Mouse (Mus musculus) MEL (cell line): ENCODE measurements at regions not wholly inside any gene's neighbourhood (a gene's known extent, or its start where the extent isn't known, plus 50 kb on each side); places are given as distances from the start of the nearest gene placed in this dataset.

Source experiments
- CTCF ChIP-seq, 3 experiments: IDR thresholded peaks in 2 of 3; conservative IDR thresholded peaks in 1 of 3; 2 replicates each; pipeline ENCODE4 v1.5.1; 2011 to 2012; ENCODE audit warnings: low read length in 3 of 3, low read depth in 2 of 3, mild to moderate bottlenecking in 2 of 3, improper control_type of control experiment in 1 of 3, inconsistent platforms in 1 of 3, mixed read lengths in 1 of 3, moderate library complexity in 1 of 3; ENCODE audit not compliant: control insufficient read depth in 1 of 3, insufficient read depth in 1 of 3, poor library complexity in 1 of 3, severe bottlenecking in 1 of 3
- E2F4 ChIP-seq: IDR thresholded peaks from 2 replicates; pipeline ENCODE4 v1.6.1; 2011; ENCODE audit warnings: low read depth, low read length, improper control_type of control experiment, borderline replicate concordance
- POLR2A ChIP-seq, 2 experiments: IDR thresholded peaks; 2 replicates each; pipeline ENCODE4 v1.6.1; 2011 to 2012; ENCODE audit warnings: low read length in 2 of 2, mild to moderate bottlenecking in 2 of 2, control low read depth in 1 of 2, improper control_type of control experiment in 1 of 2, low read depth in 1 of 2, moderate library complexity in 1 of 2; ENCODE audit not compliant: control insufficient read depth in 1 of 2, insufficient read depth in 1 of 2, poor library complexity in 1 of 2
- POLR2AphosphoS2 ChIP-seq: IDR thresholded peaks from 2 replicates; pipeline ENCODE4 v1.6.1; 2011; ENCODE audit warnings: low read length, improper control_type of control experiment
- ZKSCAN1 ChIP-seq: IDR thresholded peaks from 2 replicates; pipeline ENCODE4 v1.6.1; 2012; ENCODE audit warnings: low read depth, mild to moderate bottlenecking, inconsistent platforms, low read length, improper control_type of control experiment, moderate library complexity

DNA sequence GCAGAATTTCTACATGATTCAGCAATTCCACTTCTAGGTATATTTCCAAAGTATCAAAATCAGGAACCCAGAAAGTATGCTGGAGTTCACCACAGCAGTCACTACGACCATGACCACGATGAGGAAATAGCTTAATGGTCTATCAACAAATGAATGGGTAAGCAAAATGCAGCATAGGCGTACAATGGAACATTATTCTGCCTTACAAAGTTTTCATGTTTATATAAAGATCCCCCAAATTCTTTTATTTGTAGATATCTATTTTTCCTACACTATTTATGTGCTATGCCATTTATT lies 71.4 kb upstream of the Mark1 start:
- TF ChIP-seq POLR2AphosphoS2 (no peak), POLR2A (IDR thresholded peaks at IDR 0.05; ENCODE audit: control insufficient read depth in 1 of 2, insufficient read depth in 1 of 2, low read depth in 1 of 2, low read length in 2 of 2, poor library complexity in 1 of 2) (no peak), ZKSCAN1 (no peak), CTCF (IDR thresholded peaks at IDR 0.05 in 2 of 3, conservative IDR thresholded peaks at IDR 0.05 in 1 of 3; ENCODE audit: control insufficient read depth in 1 of 3, insufficient read depth in 1 of 3, low read depth in 2 of 3, low read length in 3 of 3, poor library complexity in 1 of 3, severe bottlenecking in 1 of 3) (no peak), E2F4 (no peak)
